Mouse (Mus musculus) telencephalon, adult 2 months (tissue): ENCODE data around the gene Carmil3.

ENCODE experiments used
- DNase-seq: peaks from one replicate; pipeline ENCODE4 v3.0.0-alpha.2; 2011; ENCODE audit warnings: low read depth, low spot score

Gene Carmil3

DNA sequence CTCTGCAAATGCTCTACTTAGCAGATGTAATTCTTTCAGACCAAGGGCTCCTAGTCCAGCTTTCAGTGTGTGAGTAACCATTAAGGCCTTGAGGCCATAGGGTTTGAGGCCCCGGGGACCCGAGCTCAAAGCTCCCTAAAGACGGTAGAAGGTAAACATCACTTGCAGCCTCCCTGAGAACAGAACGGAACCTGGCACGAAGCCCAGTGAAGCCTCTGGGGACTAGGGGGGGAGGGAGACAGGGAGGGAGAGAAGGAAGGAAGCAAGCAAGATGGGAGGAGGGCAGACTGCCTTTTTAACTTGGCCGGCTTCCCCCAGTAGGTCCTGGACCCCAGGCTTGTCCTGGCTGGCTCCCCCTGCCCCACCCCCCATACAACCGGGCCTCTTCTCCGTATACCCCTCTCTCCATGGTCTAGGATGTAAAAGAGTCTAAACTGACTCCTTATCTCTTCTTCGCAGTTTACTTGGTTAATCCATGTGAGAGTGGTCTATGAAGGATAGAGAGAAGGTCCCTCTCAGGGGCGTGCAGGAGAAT lies 50.4 kb downstream of the Carmil3 start:
- peak; percentile 78 for DNase-seq

DNA sequence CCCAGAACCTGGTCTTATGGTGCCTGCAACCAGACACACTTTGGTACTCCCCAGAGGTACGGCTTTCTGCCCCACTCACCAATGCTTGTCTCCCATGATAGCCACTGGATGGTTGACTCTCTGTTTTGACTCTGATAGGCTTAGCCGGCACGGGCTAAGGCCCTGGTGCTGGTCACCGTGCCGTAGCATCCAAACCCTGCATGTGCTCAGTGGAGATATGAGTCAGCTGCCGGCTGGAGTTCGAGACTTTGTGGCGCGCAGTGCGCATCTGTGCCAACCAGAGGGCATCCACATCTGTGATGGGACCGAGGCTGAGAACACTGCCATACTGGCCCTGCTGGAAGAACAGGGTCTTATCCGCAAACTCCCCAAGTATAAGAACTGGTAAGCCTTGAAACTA lies 51.8 kb downstream of the Carmil3 start:
- no peak for DNase-seq

DNA sequence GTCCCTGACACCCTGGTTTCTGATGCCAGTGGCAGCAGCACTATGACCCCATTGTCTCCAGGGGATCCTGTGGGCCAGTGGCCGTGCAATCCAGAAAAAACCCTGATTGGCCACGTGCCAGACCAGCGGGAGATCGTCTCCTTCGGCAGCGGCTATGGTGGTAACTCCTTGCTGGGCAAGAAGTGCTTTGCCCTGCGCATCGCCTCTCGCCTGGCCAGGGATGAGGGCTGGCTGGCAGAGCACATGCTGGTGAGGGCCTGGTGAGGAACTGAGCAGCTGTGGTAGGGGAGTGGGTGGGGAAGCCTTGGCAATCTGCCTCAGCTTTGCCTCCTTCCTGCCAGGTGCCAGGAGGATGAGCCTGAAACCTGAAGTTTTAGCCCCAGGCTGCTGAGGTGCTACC lies 53.9 kb downstream of the Carmil3 start:
- no peak for DNase-seq

DNA sequence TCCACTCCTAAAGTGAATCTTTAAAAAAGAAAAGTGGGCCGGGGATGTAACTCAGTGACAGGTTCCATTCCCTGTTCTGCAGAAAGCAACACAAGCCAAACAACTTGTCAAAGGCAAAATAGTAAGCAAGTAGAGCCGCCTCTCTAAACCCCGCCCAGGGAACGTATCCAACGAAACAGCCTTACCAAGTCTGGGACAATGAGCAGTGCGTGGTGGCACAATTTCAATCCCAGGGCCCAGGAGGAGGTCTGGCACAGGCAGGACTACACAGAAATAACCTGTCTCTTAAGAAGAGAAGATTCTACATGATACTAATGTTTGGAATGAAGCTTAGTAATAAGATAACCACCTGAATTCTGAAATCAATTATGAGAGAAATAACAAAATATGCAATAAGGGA lies 59.7 kb downstream of the Carmil3 start:
- DNase-seq, result no peak

DNA sequence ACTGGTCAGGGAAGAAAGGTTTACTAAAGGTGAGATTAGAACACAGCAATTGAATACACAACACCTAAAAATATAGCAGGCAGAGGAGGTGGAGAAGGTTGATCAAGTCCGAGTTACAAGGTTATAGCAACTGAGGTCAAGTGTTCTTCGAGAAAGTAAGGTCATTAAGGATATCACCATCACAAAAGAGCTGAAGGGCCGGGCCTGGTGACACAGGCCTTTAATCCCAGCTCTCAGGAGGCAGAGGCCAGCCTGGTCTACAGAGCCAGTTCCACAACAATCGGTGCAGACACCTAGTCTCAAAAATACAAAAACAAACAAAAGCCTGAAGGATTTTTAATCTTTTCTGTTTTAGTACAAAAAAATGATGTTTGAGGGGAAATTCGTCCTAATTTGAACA lies 60.9 kb downstream of the Carmil3 start:
- no peak for DNase-seq

DNA sequence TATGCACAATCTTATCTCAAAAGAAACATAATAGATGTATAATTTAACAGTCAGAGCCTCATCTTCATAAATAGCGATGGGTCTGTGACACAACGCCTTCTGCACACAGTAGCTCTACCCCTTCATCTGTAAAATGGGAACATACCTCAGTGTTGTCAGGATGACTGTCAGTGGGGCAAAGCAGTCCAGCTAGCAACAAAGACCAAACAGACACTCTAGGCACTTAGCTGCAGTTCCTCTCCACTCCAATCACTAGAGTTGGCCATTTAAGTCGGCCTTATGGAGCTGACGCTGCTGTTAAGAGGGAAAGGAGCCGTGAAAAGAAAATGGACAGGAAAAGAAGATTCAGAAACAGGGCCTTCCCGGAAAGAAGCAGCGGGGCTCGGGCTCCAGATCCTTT lies 61.3 kb downstream of the Carmil3 start:
- DNase-seq, result no peak

DNA sequence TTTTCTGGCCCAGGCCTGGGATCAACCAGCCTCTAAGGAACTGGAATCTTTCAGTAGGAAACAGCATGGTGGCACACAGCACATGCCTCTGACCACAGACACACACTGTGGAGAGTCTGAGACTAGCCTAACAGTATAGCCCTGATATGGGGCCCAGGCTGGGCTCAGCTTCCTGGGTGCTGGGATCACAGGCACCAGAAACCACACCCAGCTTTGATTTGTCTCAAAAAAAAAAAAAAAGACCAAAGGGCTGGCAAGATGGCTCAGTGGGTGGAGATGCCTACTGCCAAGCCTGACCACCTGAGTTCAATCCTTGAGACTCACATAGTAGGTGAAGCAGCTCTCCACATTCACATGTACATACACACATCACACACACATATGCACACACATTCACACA lies 64.2 kb downstream of the Carmil3 start:
- no peak for DNase-seq

DNA sequence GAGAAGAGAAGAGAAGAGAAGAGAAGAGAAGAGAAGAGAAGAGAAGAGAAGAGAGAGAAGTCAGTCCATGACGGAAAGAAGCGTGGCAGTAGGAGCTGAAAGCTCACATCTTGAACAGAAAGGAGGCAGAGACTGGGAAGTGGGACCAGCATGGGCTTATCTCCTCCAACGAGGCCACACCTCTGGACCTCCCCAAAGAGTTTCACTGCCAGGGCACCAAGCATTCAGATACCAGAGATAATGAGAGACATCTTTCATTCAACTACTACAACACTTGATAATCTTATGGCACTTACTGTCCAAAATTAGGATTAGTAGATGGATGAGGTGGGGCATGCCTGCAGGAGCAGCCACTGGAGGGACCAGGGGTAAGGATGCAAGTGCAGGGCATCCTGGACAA lies 65.3 kb downstream of the Carmil3 start:
- no peak for DNase-seq

DNA sequence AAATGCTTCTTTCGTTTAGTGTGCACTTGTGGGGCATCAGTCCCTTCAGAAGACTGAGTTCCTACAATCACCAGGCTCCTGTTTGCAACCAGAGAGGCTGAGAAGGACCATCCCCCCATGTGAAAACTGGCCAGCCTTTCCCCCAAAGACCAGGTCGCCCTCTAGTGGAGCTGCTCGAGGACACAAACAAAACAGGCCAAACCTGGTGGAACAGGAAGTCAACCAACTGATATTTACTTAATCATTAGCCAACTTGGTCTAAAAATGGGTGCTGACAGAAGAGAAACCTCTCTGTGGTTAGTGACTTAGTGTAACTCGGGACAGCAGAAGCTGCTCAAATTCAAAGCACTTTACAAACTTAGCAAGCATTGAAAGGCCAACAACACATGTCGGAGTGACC lies 66.6 kb downstream of the Carmil3 start:
- no peak for DNase-seq

DNA sequence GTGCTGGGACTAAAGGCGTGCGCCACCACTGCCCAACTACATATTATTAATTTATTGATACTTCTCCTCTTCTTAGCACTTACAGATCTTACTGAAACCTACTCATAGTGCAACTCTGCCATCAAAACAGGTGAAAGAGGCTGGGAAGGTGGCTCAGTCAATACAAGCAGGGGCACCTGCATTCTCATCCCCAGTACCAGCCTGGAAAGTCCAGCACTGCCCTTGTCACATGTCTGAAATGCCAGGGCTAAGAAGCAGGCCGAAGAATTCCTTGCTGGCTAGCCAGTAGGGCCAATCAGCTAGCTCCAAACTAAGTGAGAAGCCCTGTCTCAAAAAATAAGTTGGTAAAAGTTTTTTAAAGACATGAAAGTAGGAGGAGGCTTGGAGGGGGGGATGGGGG lies 67.1 kb downstream of the Carmil3 start:
- DNase-seq, result no peak
